20 mouse cellular contexts compared by ENCODE assay signal in genomic region chr10:88451990-88452389, GRCm38 (mm10). TPM values are rescaled to one million over a fixed set of nuclear protein-coding genes. Genes with fewer than 3 reads are reported as not detected.
"Had no signal": no experiment of that assay in that cellular context is flagged by ENCODE, and none has a peak within 500 bp of the region (broad histone marks: within the 10 kb centered on the region; RNA-seq: fewer than 3 reads in every experiment).

No protein-coding gene starts in this region.

- DNase-seq: gastrocnemius, adult 2 months; gastrocnemius, postnatal 10 days; gastrocnemius, postnatal 25 days; heart, adult 18-20 months; heart, postnatal 10 days; heart, postnatal 4 days; kidney, adult 18-20 months; kidney, adult 8-10 months; kidney, postnatal 10 days; kidney, postnatal 25 days; kidney, postnatal 4 days; left cerebral cortex, postnatal 4 days had no signal

- ATAC-seq: inflammation-experienced regulatory T-cells, adult 6 months; intestine, embryonic 15.5 days; intestine, postnatal 0 days; liver, embryonic 12.5 days had no signal

RNA-seq across cellular contexts. Expression of gene Sycp3, which starts 7.4 kb away (rescaled TPM):
- total RNA-seq: gastrocnemius, adult 2 months; gastrocnemius, postnatal 10 days; gastrocnemius, postnatal 25 days; granulocyte monocyte progenitor cell, adult 5-6 weeks; heart, adult 8-10 months; heart, postnatal 25 days; heart, postnatal 4 days; liver, adult 2 months had no signal
